Mouse (Mus musculus): ENCODE measurements around the gene Trnau1ap. TPM values are rescaled to one million over a fixed set of nuclear protein-coding genes. Genes with fewer than 3 reads are reported as not detected.

Trnau1ap gene
- total and polyA plus RNA-seq, 3 experiments: 60.7 to 80.5 (median 71.5) TPM

GRCm38 (mm10) chr4:132349495-132350122 lies 20.3 kb upstream of the Trnau1ap start:
- no peak overlapping the region for H3K4me3 ChIP-seq (replicated peaks in 1 of 3; ENCODE audit: low read depth in 2 of 3, low read length in 2 of 3, poor library complexity in 1 of 3)
- peaks cover 6 to 47% of the 10 kb centered on the region in 2 experiments for H3K4me1 ChIP-seq (ENCODE audit: control insufficient read depth in 1 of 2, insufficient read depth in 2 of 2)
- H3K27me3 ChIP-seq (replicated peaks): no peaks in the 10 kb centered on the region
- in situ Hi-C loops (cut with MboI; ENCODE audit: low pct_ligation_motif_present, low pct_unique_long_range_greater_than_20kb, low sequenced_read_pairs) (loop anchor here (10.0 kb wide), 1 partner anchor 65 kb away; no protein-coding TSS in a partner anchor), dilution Hi-C loops (cut with MboI; ENCODE audit: extremely low pct_ligation_motif_present, extremely low pct_unique_long_range_greater_than_20kb, low sequenced_read_pairs) (no loop called here)
- H3K9ac ChIP-seq (ENCODE audit: insufficient read depth, low read depth): no peak overlapping the region
- no peaks in the 10 kb centered on the region for H3K9me3 ChIP-seq (replicated peaks; ENCODE audit: low read length)
- H3K36me3 ChIP-seq (replicated peaks in 1 of 2; ENCODE audit: control insufficient read depth in 1 of 2, insufficient read depth in 1 of 2, low read length in 1 of 2): peaks cover 14 to 27% of the 10 kb centered on the region in 2 experiments
- DNase-seq (ENCODE audit: extremely low read depth): peak; percentile 77
- no peak overlapping the region for H3K27ac ChIP-seq (ENCODE audit: insufficient read depth, low read depth)
- TF ChIP-seq ZKSCAN1 (IDR thresholded peaks at IDR 0.05; ENCODE audit: borderline replicate concordance, low read depth, low read length): no peak
- TF ChIP-seq E2F4 (IDR thresholded peaks at IDR 0.05; ENCODE audit: insufficient replicate concordance, low read depth, low read length): no peak
- no peak for TF ChIP-seq JUN (IDR thresholded peaks at IDR 0.05; ENCODE audit: insufficient read depth, low read depth, low read length)
- TF ChIP-seq JUND (conservative IDR thresholded peaks at IDR 0.05; ENCODE audit: low read depth, low read length): no peak
- TF ChIP-seq CHD2 (IDR thresholded peaks at IDR 0.05; ENCODE audit: low read length): peak; percentile 41; the same call in 1 of the 2 replicates
- peak; percentile 49; the same call in 1 of the 2 replicates for TF ChIP-seq NELFE (IDR thresholded peaks at IDR 0.05; ENCODE audit: low read depth, low read length)
- TF ChIP-seq ZMIZ1 (IDR thresholded peaks at IDR 0.05; ENCODE audit: low read depth, low read length): peak; percentile 91
- peak; percentile 51; the same call in 1 of the 2 replicates for TF ChIP-seq SIN3A (IDR thresholded peaks at IDR 0.05; ENCODE audit: low read length)
- TF ChIP-seq MYC (IDR thresholded peaks at IDR 0.05; ENCODE audit: low read depth, low read length): peak; percentile 94
- 0 out of 2 replicates have a peak, but pooled peaks have one; percentile 28 for TF ChIP-seq KAT2A (IDR thresholded peaks at IDR 0.05; ENCODE audit: insufficient replicate concordance, low read length)
- peak; percentile 75 for TF ChIP-seq POLR2A (IDR thresholded peaks at IDR 0.05; ENCODE audit: low read depth, low read length)
- peak; percentile 21 for TF ChIP-seq SMC3 (IDR thresholded peaks at IDR 0.05; ENCODE audit: low read depth, low read length)
- TF ChIP-seq CTCF (conservative IDR thresholded peaks at IDR 0.05 in 1 of 2, IDR thresholded peaks at IDR 0.05 in 1 of 2; ENCODE audit: low read depth in 2 of 2, low read length in 2 of 2): peak; percentile 10 to 72; a peak in 2 of 4 replicates
- no peak for TF ChIP-seq MEF2A (IDR thresholded peaks at IDR 0.05; ENCODE audit: borderline replicate concordance, low read depth, low read length)
- TF ChIP-seq ZNF384 (IDR thresholded peaks at IDR 0.05; ENCODE audit: low read depth, low read length): no peak
- TF ChIP-seq BHLHE40 (IDR thresholded peaks at IDR 0.05; ENCODE audit: low read depth, low read length): 0 out of 2 replicates have a peak, but pooled peaks have one; percentile 23
- peak; percentile 84 for TF ChIP-seq MAX (IDR thresholded peaks at IDR 0.05; ENCODE audit: low read length)
- TF ChIP-seq MAFK (IDR thresholded peaks at IDR 0.05; ENCODE audit: insufficient replicate concordance, low read length): 0 out of 2 replicates have a peak, but pooled peaks have one; percentile 13
- TF ChIP-seq RCOR1 (conservative IDR thresholded peaks at IDR 0.05; ENCODE audit: low read depth, low read length): 0 out of 2 replicates have a peak, but pooled peaks have one; percentile 14
- no peak overlapping the region for H3K4me2 ChIP-seq (ENCODE audit: insufficient read depth, low read depth, poor library complexity, severe bottlenecking)
- peaks cover 30% of the 10 kb centered on the region for H3K79me2 ChIP-seq (replicated peaks; ENCODE audit: control insufficient read depth, extremely low read depth, insufficient read depth, poor library complexity, severe bottlenecking)

GRCm38 (mm10) chr4:132346661-132347060 lies 17.3 kb upstream of the Trnau1ap start:
- Histone ChIP-seq H3K9ac (ENCODE audit: insufficient read depth, low read depth) (no peak overlapping the region), H3K27ac (ENCODE audit: insufficient read depth, low read depth) (no peak overlapping the region), H3K36me3 (replicated peaks in 1 of 2; ENCODE audit: control insufficient read depth in 1 of 2, insufficient read depth in 1 of 2, low read length in 1 of 2) (peaks cover 13 to 34% of the 10 kb centered on the region in 2 experiments), H3K4me3 (replicated peaks in 1 of 3; ENCODE audit: low read depth in 2 of 3, low read length in 2 of 3, poor library complexity in 1 of 3) (no peak overlapping the region), H3K4me2 (ENCODE audit: insufficient read depth, low read depth, poor library complexity, severe bottlenecking) (no peak overlapping the region), H3K9me3 (replicated peaks; ENCODE audit: low read length) (no peaks in the 10 kb centered on the region), H3K79me2 (replicated peaks; ENCODE audit: control insufficient read depth, extremely low read depth, insufficient read depth, poor library complexity, severe bottlenecking) (peaks cover 43% of the 10 kb centered on the region), H3K27me3 (replicated peaks) (no peaks in the 10 kb centered on the region), H3K4me1 (ENCODE audit: control insufficient read depth in 1 of 2, insufficient read depth in 2 of 2) (peaks cover 17 to 62% of the 10 kb centered on the region in 2 experiments)
- in situ Hi-C loops (cut with MboI; ENCODE audit: low pct_ligation_motif_present, low pct_unique_long_range_greater_than_20kb, low sequenced_read_pairs) (no loop called here), dilution Hi-C loops (cut with MboI; ENCODE audit: extremely low pct_ligation_motif_present, extremely low pct_unique_long_range_greater_than_20kb, low sequenced_read_pairs) (no loop called here)
- TF ChIP-seq RAD21 (IDR thresholded peaks at IDR 0.05; ENCODE audit: low read depth, low read length): peak; percentile 29
- TF ChIP-seq JUN (IDR thresholded peaks at IDR 0.05; ENCODE audit: insufficient read depth, low read depth, low read length): no peak
- no peak for TF ChIP-seq ZKSCAN1 (IDR thresholded peaks at IDR 0.05; ENCODE audit: borderline replicate concordance, low read depth, low read length)
- TF ChIP-seq E2F4 (IDR thresholded peaks at IDR 0.05; ENCODE audit: insufficient replicate concordance, low read depth, low read length): no peak
- TF ChIP-seq ZNF384 (IDR thresholded peaks at IDR 0.05; ENCODE audit: low read depth, low read length): no peak
- no peak for TF ChIP-seq NELFE (IDR thresholded peaks at IDR 0.05; ENCODE audit: low read depth, low read length)
- TF ChIP-seq CTCF (conservative IDR thresholded peaks at IDR 0.05 in 1 of 2, IDR thresholded peaks at IDR 0.05 in 1 of 2; ENCODE audit: low read depth in 2 of 2, low read length in 2 of 2): peak in 1 of 2 experiments; percentile 60; a peak in 2 of 4 replicates
- TF ChIP-seq HCFC1 (IDR thresholded peaks at IDR 0.05; ENCODE audit: low read depth, low read length): no peak
- no peak for TF ChIP-seq TBP (conservative IDR thresholded peaks at IDR 0.05; ENCODE audit: low read depth, low read length)
- TF ChIP-seq SMC3 (IDR thresholded peaks at IDR 0.05; ENCODE audit: low read depth, low read length): 0 out of 2 replicates have a peak, but pooled peaks have one; percentile 6
- no peak for TF ChIP-seq POLR2AphosphoS2 (IDR thresholded peaks at IDR 0.05; ENCODE audit: low read depth, low read length)
- TF ChIP-seq KAT2A (IDR thresholded peaks at IDR 0.05; ENCODE audit: insufficient replicate concordance, low read length): no peak
- no peak for TF ChIP-seq MAFK (IDR thresholded peaks at IDR 0.05; ENCODE audit: insufficient replicate concordance, low read length)
- TF ChIP-seq ZC3H11A (IDR thresholded peaks at IDR 0.05; ENCODE audit: low read depth, low read length): no peak
- peak; percentile 61 for TF ChIP-seq MYC (IDR thresholded peaks at IDR 0.05; ENCODE audit: low read depth, low read length)
- TF ChIP-seq SIN3A (IDR thresholded peaks at IDR 0.05; ENCODE audit: low read length): no peak
- no peak for DNase-seq (ENCODE audit: extremely low read depth)
